Mouse (Mus musculus): ENCODE data around the gene Olfr517. TPM values are rescaled to one million over a fixed set of nuclear protein-coding genes. Genes with fewer than 3 reads are reported as not detected.

Gene Olfr517
- total RNA-seq, 1 experiment = not detected

DNA sequence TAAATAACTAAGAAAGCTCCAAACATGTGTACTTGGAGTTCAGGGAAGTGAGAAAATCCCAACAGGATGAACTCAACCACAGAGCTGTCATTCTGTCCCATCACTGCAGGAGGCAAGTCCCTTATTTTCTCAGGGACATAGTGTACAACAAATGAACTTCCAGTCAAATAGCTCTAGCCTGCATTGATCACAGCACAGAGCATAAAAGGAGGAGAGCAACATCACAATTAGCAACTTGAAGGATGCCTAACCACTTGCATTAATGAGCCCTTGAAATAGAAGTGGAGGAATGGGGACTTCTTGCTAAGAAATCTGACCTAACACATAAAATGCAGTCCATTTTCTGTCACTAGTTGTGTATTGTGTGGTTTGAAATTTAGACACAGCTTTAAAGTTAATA lies 46.3 kb downstream of the Olfr517 start, which contains the start of gene Olfr514:
TSS of gene Olfr514 (minus strand) at position 101 of the 400 bp plus-strand sequence.
- Histone ChIP-seq H3K9ac (ENCODE audit: insufficient read depth, low read depth, low read length, poor library complexity, severe bottlenecking) (no peak within 1 kb of the TSS), H3K27ac (ENCODE audit: insufficient read depth, low read depth, low read length, poor library complexity, severe bottlenecking) (no peak within 1 kb of the TSS), H3K4me3 (ENCODE audit: insufficient read depth in 1 of 2, low read depth in 1 of 2, low read length in 2 of 2, poor library complexity in 1 of 2, severe bottlenecking in 1 of 2) (no peak within 1 kb of the TSS), H3K36me3 (ENCODE audit: control insufficient read depth, insufficient read depth, low read length, poor library complexity, severe bottlenecking) (no peaks in the 10 kb centered on the region), H3K9me3 (ENCODE audit: control insufficient read depth, insufficient read depth, low read depth, low read length) (peaks cover 7% of the 10 kb centered on the region; the same call in 1 of the 2 replicates), H3K4me1 (ENCODE audit: control insufficient read depth in 2 of 2, insufficient read depth in 2 of 2, low read length in 2 of 2, poor library complexity in 1 of 2) (no peaks in the 10 kb centered on the region)
- in situ Hi-C loops (cut with MboI; ENCODE audit: low sequenced_read_pairs in 2 of 2, unreplicated experiment in 2 of 2) = no loop called here
- TF ChIP-seq ZNF384 (IDR thresholded peaks at IDR 0.05; ENCODE audit: low read depth, low read length) (no peak), ZC3H11A (IDR thresholded peaks at IDR 0.05; ENCODE audit: borderline replicate concordance, low read depth, low read length) (no peak), CHD2 (IDR thresholded peaks at IDR 0.05; ENCODE audit: low read depth, low read length) (no peak), MAFK (IDR thresholded peaks at IDR 0.05; ENCODE audit: insufficient read depth, low read depth, low read length) (no peak), HCFC1 (IDR thresholded peaks at IDR 0.05; ENCODE audit: borderline replicate concordance, insufficient read depth, low read length) (no peak)
- DNase-seq (ENCODE audit: low read depth, low spot score) = no peak

Other genes starting within 250 kb of the Olfr517 start
- not detected in 2 replicates for gene Olfr508, start 242.4 kb downstream of the Olfr517 start, total RNA-seq (2012; rRNA removed)
- gene Olfr509, start 220.5 kb downstream of the Olfr517 start, total RNA-seq (2012; rRNA removed) = not detected in 2 replicates
- gene Olfr510, start 206.0 kb downstream of the Olfr517 start, total RNA-seq (2012; rRNA removed) = not detected in 2 replicates
- gene Olfr512, start 159.1 kb downstream of the Olfr517 start, total RNA-seq (2012; rRNA removed) = not detected in 2 replicates
- not detected in 2 replicates for gene Olfr513, start 121.4 kb downstream of the Olfr517 start, total RNA-seq (2012; rRNA removed)
- gene Olfr514, start 46.4 kb downstream of the Olfr517 start, total RNA-seq (2012; rRNA removed) = not detected in 2 replicates
- gene Olfr516, start 21.9 kb downstream of the Olfr517 start, total RNA-seq (2012; rRNA removed) = not detected in 2 replicates
- not detected in 2 replicates for gene Olfr518, start 12.6 kb upstream of the Olfr517 start, total RNA-seq (2012; rRNA removed)
- gene Olfr519, start 22.0 kb upstream of the Olfr517 start, total RNA-seq (2012; rRNA removed) = not detected in 2 replicates
- 0.04 TPM in 1 of 2 replicates, not detected in the other for gene Nlrp10, start 57.8 kb upstream of the Olfr517 start, total RNA-seq (2012; rRNA removed)
- 99.7 and 115 TPM in 2 replicates for gene Eif3f, start 62.0 kb upstream of the Olfr517 start, total RNA-seq (2012; rRNA removed)
- gene Tub, start 78.0 kb upstream of the Olfr517 start, total RNA-seq (2012; rRNA removed) = 3.3 and 5.1 TPM in 2 replicates
- 15.1 and 22.5 TPM in 2 replicates for gene Ric3, start 211.0 kb upstream of the Olfr517 start, total RNA-seq (2012; rRNA removed)